Mouse (Mus musculus): ENCODE measurements around the gene Tsfm.

DNA sequence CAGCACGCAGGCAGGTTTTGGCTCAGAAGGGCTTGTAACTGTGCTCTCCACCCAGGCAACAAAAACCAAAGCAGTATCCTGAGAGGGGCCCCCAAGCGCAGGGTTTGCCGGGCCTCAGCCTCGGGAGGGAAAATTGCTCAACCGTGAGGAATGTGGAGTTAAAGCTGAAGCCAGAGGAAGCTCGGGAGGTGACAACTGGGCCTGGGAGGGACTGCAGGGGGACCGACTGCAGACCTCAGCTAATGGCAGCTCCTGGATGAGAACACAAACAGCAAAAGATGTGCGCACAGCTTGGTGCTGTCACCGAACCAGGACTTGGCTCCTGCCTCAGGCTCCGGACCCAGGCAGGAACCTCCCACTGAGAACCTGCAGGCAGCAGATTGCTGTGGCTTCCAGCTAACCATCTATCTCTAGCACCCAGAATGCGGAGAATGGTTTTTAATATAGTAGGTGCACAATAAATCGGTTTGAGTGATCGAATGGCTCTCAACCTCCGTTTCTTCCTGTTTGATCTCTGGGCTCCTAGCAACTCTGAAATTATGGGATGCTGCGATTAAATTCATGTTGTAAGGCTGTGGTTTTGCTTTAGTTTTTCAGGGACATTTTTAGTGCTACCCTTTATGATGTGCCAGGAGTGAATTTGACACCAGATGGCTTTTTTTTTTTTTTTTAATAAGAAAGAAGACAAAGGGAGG, 68.2 kb downstream of the Tsfm start:
- TF ChIP-seq CTCF (IDR thresholded peaks at IDR 0.05; ENCODE audit: borderline replicate concordance, control insufficient read depth, extremely low read depth, insufficient read depth, low read length, poor library complexity), result no peak
- no peak for TF ChIP-seq POLR2A (IDR thresholded peaks at IDR 0.05; ENCODE audit: control insufficient read depth, extremely low read depth, insufficient read depth, low read length, poor library complexity)
